33 mouse cellular contexts compared by ENCODE assay signal in genomic region chr11:55117031-55117430, GRCm38 (mm10). TPM values are rescaled to one million over a fixed set of nuclear protein-coding genes. Genes with fewer than 3 reads are reported as not detected.
A peak's percentile ranks its signal among the peaks of the same experiment; 100 is the strongest.
DNase-seq lines count a peak whose midpoint lies in the region; ATAC-seq and TF ChIP-seq lines count a peak whose summit lies in the region.
"Had no signal": no experiment of that assay in that cellular context is flagged by ENCODE, and none has a peak within 500 bp of the region (broad histone marks: within the 10 kb centered on the region; RNA-seq: fewer than 3 reads in every experiment).

No protein-coding gene starts in this region.

- DNase-seq in spleen, postnatal 36 days (ENCODE audit: low spot score in 2 of 2): peak; percentile 62
- no peak for DNase-seq in spleen, adult 12 weeks (ENCODE audit: low spot score)
- no peak for DNase-seq in adrenal gland, adult 2 months
- DNase-seq in embryo, embryonic 10.5 days (ENCODE audit: low spot score): no peak
- DNase-seq: adrenal gland, adult 8-10 months; adrenal gland, postnatal 25 days; cerebellum, adult 11 months; cerebellum, adult 2 months; cerebellum, adult 9-11 months; cerebellum, postnatal 25 days; gastrocnemius, postnatal 14 days; heart, adult 18-20 months; heart, postnatal 10 days; heart, postnatal 4 days; kidney, adult 11 months had no signal

- H3K4me1 ChIP-seq in bone marrow, adult 2 months (ENCODE audit: control insufficient read depth, insufficient read depth, low read length): peaks cover 5% of the 10 kb centered on the region
- H3K4me1 ChIP-seq in intestine, embryonic 15.5 days (replicated peaks): no peaks in the 10 kb centered on the region
- H3K4me1 ChIP-seq: forebrain, embryonic 13.5 days; hindbrain, embryonic 12.5 days; hindbrain, embryonic 15.5 days had no signal

- no peak for TF ChIP-seq CTCF in bone marrow, adult 2 months (IDR thresholded peaks at IDR 0.05; ENCODE audit: control insufficient read depth, insufficient read depth, low read length)

- no peak for TF ChIP-seq POLR2A in bone marrow, adult 2 months (IDR thresholded peaks at IDR 0.05; ENCODE audit: borderline replicate concordance, control insufficient read depth, low read depth, low read length)

- no peaks in the 10 kb centered on the region for H3K9me3 ChIP-seq in intestine, embryonic 15.5 days
- H3K9me3 ChIP-seq: forebrain, embryonic 13.5 days; heart, embryonic 15.5 days; hindbrain, embryonic 12.5 days; hindbrain, embryonic 15.5 days had no signal

- no peak overlapping the region for H3K9ac ChIP-seq in intestine, embryonic 15.5 days
- H3K9ac ChIP-seq: forebrain, embryonic 13.5 days; heart, embryonic 12.5 days; heart, embryonic 15.5 days; hindbrain, embryonic 12.5 days; hindbrain, embryonic 15.5 days had no signal

- WGBS in bone marrow, adult 2 months: 12% methylated on average over 2 of the region's 2 CpGs
- 95% methylated on average over 2 of the region's 2 CpGs for WGBS in intestine, embryonic 15.5 days

- H3K36me3 ChIP-seq in intestine, embryonic 15.5 days: no peaks in the 10 kb centered on the region
- H3K36me3 ChIP-seq: forebrain, embryonic 10.5 days; heart, embryonic 12.5 days; heart, embryonic 15.5 days; hindbrain, embryonic 12.5 days; hindbrain, embryonic 15.5 days had no signal

- no peaks in the 10 kb centered on the region for H3K27me3 ChIP-seq in intestine, embryonic 15.5 days (replicated peaks)
- H3K27me3 ChIP-seq: forebrain, embryonic 13.5 days; heart, embryonic 12.5 days; heart, embryonic 15.5 days; hindbrain, embryonic 12.5 days; hindbrain, embryonic 15.5 days; Patski had no signal

- no peak overlapping the region for H3K4me2 ChIP-seq in intestine, embryonic 15.5 days (replicated peaks)
- H3K4me2 ChIP-seq: forebrain, embryonic 13.5 days; heart, embryonic 12.5 days; heart, embryonic 15.5 days; hindbrain, embryonic 12.5 days; hindbrain, embryonic 15.5 days had no signal

- H3K27ac ChIP-seq in bone marrow, adult 2 months (ENCODE audit: control insufficient read depth, insufficient read depth, low read depth, low read length, poor library complexity): peak overlapping the region; percentile 34; the same call in 1 of the 2 replicates
- H3K27ac ChIP-seq in intestine, embryonic 15.5 days: no peak overlapping the region
- H3K27ac ChIP-seq: forebrain, embryonic 10.5 days; forebrain, embryonic 13.5 days; heart, embryonic 15.5 days; hindbrain, embryonic 12.5 days; hindbrain, embryonic 15.5 days had no signal

- ATAC-seq in megakaryocyte-erythroid progenitor cell, adult 5-6 weeks (replicated peaks; ENCODE audit: low FRiP score, low TSS enrichment, poor library complexity, severe bottlenecking): peak; percentile 41
- ATAC-seq in intestine, embryonic 15.5 days: no peak
- ATAC-seq: forebrain, embryonic 13.5 days; forebrain, embryonic 16.5 days; Patski had no signal

- H3K4me3 ChIP-seq in bone marrow, adult 2 months (replicated peaks; ENCODE audit: control insufficient read depth, low read depth, low read length): no peak overlapping the region
- H3K4me3 ChIP-seq in intestine, embryonic 15.5 days (replicated peaks): no peak overlapping the region
- H3K4me3 ChIP-seq: forebrain, embryonic 10.5 days; forebrain, embryonic 13.5 days; heart, embryonic 12.5 days; heart, embryonic 15.5 days; hindbrain, embryonic 12.5 days; hindbrain, embryonic 15.5 days had no signal

RNA-seq across cellular contexts. Expression of gene Gm2a, which starts 19.1 kb away (rescaled TPM):
- 7.6 and 20.8 TPM in 2 replicates for polyA plus RNA-seq in bone marrow, adult 2 months (2011; ENCODE audit: insufficient read depth, insufficient read length, low replicate concordance, missing spikeins)
- total RNA-seq in megakaryocyte-erythroid progenitor cell, adult 5-6 weeks (2014; fragmentation: Nextera tagmentation): 6.2 and 8.6 TPM in 2 replicates
- 9.0 and 16.7 TPM in 2 replicates for total RNA-seq in megakaryocyte-erythroid progenitor cell, adult 5-6 weeks (2017)
- polyA plus RNA-seq in intestine, embryonic 15.5 days (2015; fragmentation: Nextera tagmentation; extraction: Ambion mirVana): 19.3 and 20.9 TPM in 2 replicates
- 100 to 1,000 TPM; 232 to 283 TPM for total RNA-seq in adrenal gland, adult 2 months (2021)
- 146 and 187 TPM in 2 replicates for polyA plus RNA-seq in adrenal gland, adult 2 months (2012; rRNA removed)

RNA-seq across cellular contexts. Expression of gene Slc36a3, which starts 34.5 kb away (rescaled TPM):
- polyA plus RNA-seq in bone marrow, adult 2 months (2011; ENCODE audit: insufficient read depth, insufficient read length, low replicate concordance, missing spikeins): not detected in 2 replicates
- total RNA-seq in megakaryocyte-erythroid progenitor cell, adult 5-6 weeks (2014; fragmentation: Nextera tagmentation): not detected in 2 replicates
- total RNA-seq in megakaryocyte-erythroid progenitor cell, adult 5-6 weeks (2017): not detected in 2 replicates
- polyA plus RNA-seq in intestine, embryonic 15.5 days (2015; fragmentation: Nextera tagmentation; extraction: Ambion mirVana): not detected in 2 replicates
- not detected for total RNA-seq in adrenal gland, adult 2 months (2021)
- 0.16 TPM in 1 of 2 replicates, not detected in the other for polyA plus RNA-seq in adrenal gland, adult 2 months (2012; rRNA removed)
- total RNA-seq: adrenal gland, adult 8-10 months; adrenal gland, postnatal 25 days; ES-E14; gastrocnemius, adult 18-20 months; gastrocnemius, postnatal 14 days; gastrocnemius, postnatal 4 days; heart, adult 18-20 months; heart, postnatal 10 days; heart, postnatal 4 days had no signal
- polyA plus RNA-seq: cerebellum, adult 2 months; cortical plate, adult 2 months; embryonic facial prominence, embryonic 11.5 days; embryonic facial prominence, embryonic 14.5 days; forebrain, embryonic 10.5 days; forebrain, embryonic 13.5 days; forebrain, embryonic 16.5 days; heart, embryonic 12.5 days; heart, embryonic 15.5 days; hindbrain, embryonic 12.5 days; hindbrain, embryonic 15.5 days; intestine, embryonic 14.5 days; Patski had no signal

RNA-seq across cellular contexts. Expression of gene Ccdc69, which starts 39.1 kb away (rescaled TPM):
- polyA plus RNA-seq in bone marrow, adult 2 months (2011; ENCODE audit: insufficient read depth, insufficient read length, low replicate concordance, missing spikeins): 2.8 and 7.7 TPM in 2 replicates
- 4.8 and 8.8 TPM in 2 replicates for total RNA-seq in megakaryocyte-erythroid progenitor cell, adult 5-6 weeks (2014; fragmentation: Nextera tagmentation)
- total RNA-seq in megakaryocyte-erythroid progenitor cell, adult 5-6 weeks (2017): 9.6 and 15.9 TPM in 2 replicates
- 2.0 and 2.6 TPM in 2 replicates for polyA plus RNA-seq in intestine, embryonic 15.5 days (2015; fragmentation: Nextera tagmentation; extraction: Ambion mirVana)
- total RNA-seq in adrenal gland, adult 2 months (2021): 10 to 100 TPM in 1 of 2 experiments, 1 to 10 TPM in 1; 9.5 to 14.8 TPM
- polyA plus RNA-seq in adrenal gland, adult 2 months (2012; rRNA removed): 1.9 and 2.1 TPM in 2 replicates
- polyA plus RNA-seq: Patski had no signal

Comparison
In these comparisons a context has a peak if more than half of its experiments do, and no peak if none do; other contexts are left out.
1. DNase-seq: peak in spleen, postnatal 36 days (2 of 2); none in spleen, adult 12 weeks (single experiment), adrenal gland, adult 2 months (single experiment) and embryo, embryonic 10.5 days (single experiment).